Mouse (Mus musculus) heart, embryonic 14.5 days (tissue): Measurements from ENCODE around the gene Fgfrl1. TPM values are rescaled to one million over a fixed set of nuclear protein-coding genes. Genes with fewer than 3 reads are reported as not detected.

Experiments used
- ATAC-seq: fragments of 200-750 bp; cut with Nextera tagmentation; 2 replicates; pipeline ENCODE4 v1.8.0; 2017; ENCODE audit warnings: low read depth, moderate TSS enrichment; ENCODE audit not compliant: insufficient number of reproducible peaks, insufficient read depth, low FRiP score
- H3K27ac ChIP-seq, 2 experiments: fragments of 200-500 bp in 1 of 2; fragments of 300-500 bp in 1 of 2; sonication (generic) in 1 of 2; replicated peaks in 1 of 2; 2 replicates each; pipeline ENCODE4 v1.5.1; 2012 to 2014; ENCODE audit warnings: low read depth in 2 of 2, low read length in 2 of 2, control low read depth in 1 of 2, mild to moderate bottlenecking in 1 of 2, mixed read lengths in 1 of 2; ENCODE audit not compliant: control insufficient read depth in 1 of 2, insufficient read depth in 1 of 2
- H3K27me3 ChIP-seq: fragments of 300-500 bp; sonication (generic); 2 replicates; pipeline ENCODE4 v1.6.1; 2014; ENCODE audit warnings: mild to moderate bottlenecking, low read length, control low read depth; ENCODE audit not compliant: control insufficient read depth, insufficient read depth
- H3K36me3 ChIP-seq: fragments of 300-500 bp; sonication (generic); 2 replicates; pipeline ENCODE4 v1.6.1; 2014; ENCODE audit warnings: mild to moderate bottlenecking, control low read depth, low read length, mixed read lengths; ENCODE audit not compliant: control insufficient read depth, insufficient read depth
- H3K4me1 ChIP-seq, 2 experiments: fragments of 200-500 bp in 1 of 2; fragments of 300-500 bp in 1 of 2; sonication (generic) in 1 of 2; 2 replicates each; pipeline ENCODE4 v1.6.1; 2012 to 2014; ENCODE audit warnings: low read length in 2 of 2, control low read depth in 1 of 2, mixed read lengths in 1 of 2; ENCODE audit not compliant: control insufficient read depth in 2 of 2, insufficient read depth in 2 of 2
- H3K4me2 ChIP-seq: fragments of 300-500 bp; sonication (generic); 2 replicates; pipeline ENCODE4 v1.6.1; 2014; ENCODE audit warnings: mild to moderate bottlenecking, low read length
- H3K4me3 ChIP-seq, 2 experiments: fragments of 200-500 bp in 1 of 2; fragments of 300-500 bp in 1 of 2; sonication (generic) in 1 of 2; 2 replicates each; pipeline ENCODE4 v1.5.1; 2012 to 2014; ENCODE audit warnings: low read length in 2 of 2, mild to moderate bottlenecking in 2 of 2, control low read depth in 1 of 2, low read depth in 1 of 2, moderate library complexity in 1 of 2; ENCODE audit not compliant: control insufficient read depth in 1 of 2, insufficient read depth in 1 of 2
- H3K9ac ChIP-seq: fragments of 300-500 bp; sonication (generic); 2 replicates; pipeline ENCODE4 v1.6.1; 2014; ENCODE audit warnings: mild to moderate bottlenecking, low read length
- H3K9me3 ChIP-seq: fragments of 300-500 bp; sonication (generic); 2 replicates; pipeline ENCODE4 v1.6.1; 2016; ENCODE audit warnings: low read length, control low read depth; ENCODE audit not compliant: control insufficient read depth
- WGBS: fragments of 180-500 bp; shearing (Covaris S2); extraction: QIAGEN DNeasy Blood & Tissue Kit; methylation state at CpG from one replicate; pipeline ENCODE4 v1.1.7; 2014; 5-methylcytosine and 5-hydroxymethylcytosine counted together
- polyA plus RNA-seq: library from polyadenylated mRNA; unstranded; fragments of >200 nt; fragmentation: Nextera tagmentation; extraction: Ambion mirVana; gene quantifications from 2 replicates; pipeline ENCODE4 v1.2.1, GENCODE M21; 2014

Fgfrl1 gene
- polyA plus RNA-seq: 23.9 and 25.2 TPM in 2 replicates

GRCm38 (mm10) chr5:108692271-108692670 lies at the start of gene Fgfrl1:
Gene Fgfrl1, plus strand, starts transcription at chr5:108692382.
- 3% methylated on average over 12 of the region's 18 CpGs for WGBS
- ATAC-seq: no peak
- H3K4me1 ChIP-seq: peaks cover 19 to 38% of the 10 kb centered on the region in 2 experiments
- peak within 1 kb of the TSS; percentile 83 to 86 for H3K4me3 ChIP-seq
- no peaks in the 10 kb centered on the region for H3K36me3 ChIP-seq
- no peaks in the 10 kb centered on the region for H3K9me3 ChIP-seq
- H3K27ac ChIP-seq: no peak within 1 kb of the TSS
- peak within 1 kb of the TSS; percentile 81 for H3K4me2 ChIP-seq
- H3K9ac ChIP-seq: peak within 1 kb of the TSS; percentile 41
- no peaks in the 10 kb centered on the region for H3K27me3 ChIP-seq

- Histone ChIP-seq H3K9ac (no peak overlapping the region), H3K4me3 (no peak overlapping the region), H3K4me1 (peaks cover 0 to 4% of the 10 kb centered on the region in 2 experiments; a peak in 2 of 4 replicates), H3K36me3 (peaks cover 74% of the 10 kb centered on the region), H3K27me3 (no peaks in the 10 kb centered on the region), H3K27ac (no peak overlapping the region), H3K4me2 (no peak overlapping the region), H3K9me3 (no peaks in the 10 kb centered on the region)
- WGBS: 28% methylated on average over 2 of the region's 2 CpGs
- no peak for ATAC-seq
Observed at GRCm38 (mm10) chr5:108643674-108644073, 48.5 kb upstream of the Fgfrl1 start.

GRCm38 (mm10) chr5:108645651-108646342 lies 46.4 kb upstream of the Fgfrl1 start:
- Histone ChIP-seq H3K27me3 (no peaks in the 10 kb centered on the region), H3K4me2 (no peak overlapping the region), H3K36me3 (peaks cover 86% of the 10 kb centered on the region), H3K4me3 (no peak overlapping the region), H3K9ac (no peak overlapping the region), H3K4me1 (peaks cover 0 to 4% of the 10 kb centered on the region in 2 experiments; a peak in 2 of 4 replicates), H3K9me3 (no peaks in the 10 kb centered on the region), H3K27ac (no peak overlapping the region)
- WGBS: 90% methylated on average over 9 of the region's 9 CpGs
- ATAC-seq: no peak

- 80% methylated on average over 3 of the region's 3 CpGs for WGBS
- Histone ChIP-seq H3K36me3 (peaks cover 91% of the 10 kb centered on the region), H3K4me2 (no peak overlapping the region), H3K27me3 (no peaks in the 10 kb centered on the region), H3K9ac (no peak overlapping the region), H3K4me3 (no peak overlapping the region), H3K27ac (no peak overlapping the region), H3K9me3 (no peaks in the 10 kb centered on the region), H3K4me1 (peaks cover 0 to 4% of the 10 kb centered on the region in 2 experiments; a peak in 2 of 4 replicates)
- no peak for ATAC-seq
Observed at GRCm38 (mm10) chr5:108646343-108646660, 45.9 kb upstream of the Fgfrl1 start.

- H3K9ac ChIP-seq: no peak overlapping the region
- H3K36me3 ChIP-seq: peaks cover 84% of the 10 kb centered on the region
- no peak for ATAC-seq
- no peaks in the 10 kb centered on the region for H3K9me3 ChIP-seq
- no peaks in the 10 kb centered on the region for H3K27me3 ChIP-seq
- peaks cover 0 to 4% of the 10 kb centered on the region in 2 experiments; a peak in 2 of 4 replicates for H3K4me1 ChIP-seq
- H3K27ac ChIP-seq: no peak overlapping the region
- H3K4me2 ChIP-seq: no peak overlapping the region
- 80% methylated on average over 2 of the region's 2 CpGs for WGBS
- no peak overlapping the region for H3K4me3 ChIP-seq
Observed at GRCm38 (mm10) chr5:108647311-108647710, 44.9 kb upstream of the Fgfrl1 start.

GRCm38 (mm10) chr5:108647820-108648465 lies 44.2 kb upstream of the Fgfrl1 start:
- peaks cover 84% of the 10 kb centered on the region for H3K36me3 ChIP-seq

GRCm38 (mm10) chr5:108648937-108649576 lies 43.1 kb upstream of the Fgfrl1 start:
- Histone ChIP-seq H3K27ac (no peak overlapping the region), H3K27me3 (no peaks in the 10 kb centered on the region), H3K36me3 (peaks cover 88% of the 10 kb centered on the region), H3K9ac (no peak overlapping the region), H3K4me2 (no peak overlapping the region), H3K4me1 (no peaks in the 10 kb centered on the region), H3K4me3 (no peak overlapping the region), H3K9me3 (no peaks in the 10 kb centered on the region)
- WGBS: 83% methylated on average over 11 of the region's 11 CpGs
- ATAC-seq: no peak

More at GRCm38 (mm10) chr5:108647820-108648465, 44.2 kb upstream of the Fgfrl1 start:
- peaks cover 0 to 4% of the 10 kb centered on the region in 2 experiments; a peak in 2 of 4 replicates for H3K4me1 ChIP-seq
- no peak overlapping the region for H3K4me2 ChIP-seq
- H3K4me3 ChIP-seq: no peak overlapping the region
- 96% methylated on average over 2 of the region's 2 CpGs for WGBS
- H3K27me3 ChIP-seq: no peaks in the 10 kb centered on the region
- H3K9ac ChIP-seq: no peak overlapping the region
- H3K9me3 ChIP-seq: no peaks in the 10 kb centered on the region
- no peak overlapping the region for H3K27ac ChIP-seq
- ATAC-seq: no peak
